Mouse (Mus musculus) T-helper 1 cell (primary cell): ENCODE data around the gene Kmt2e.

ENCODE experiments used
- in situ Hi-C: fragments of 300-600 bp; cut with MboI, MseI; formaldehyde crosslinking; loops from one replicate; pipeline ENCODE4 v1.15.1; 2025; ENCODE audit warnings: high pct_unique_total_duplicates

Kmt2e gene

DNA sequence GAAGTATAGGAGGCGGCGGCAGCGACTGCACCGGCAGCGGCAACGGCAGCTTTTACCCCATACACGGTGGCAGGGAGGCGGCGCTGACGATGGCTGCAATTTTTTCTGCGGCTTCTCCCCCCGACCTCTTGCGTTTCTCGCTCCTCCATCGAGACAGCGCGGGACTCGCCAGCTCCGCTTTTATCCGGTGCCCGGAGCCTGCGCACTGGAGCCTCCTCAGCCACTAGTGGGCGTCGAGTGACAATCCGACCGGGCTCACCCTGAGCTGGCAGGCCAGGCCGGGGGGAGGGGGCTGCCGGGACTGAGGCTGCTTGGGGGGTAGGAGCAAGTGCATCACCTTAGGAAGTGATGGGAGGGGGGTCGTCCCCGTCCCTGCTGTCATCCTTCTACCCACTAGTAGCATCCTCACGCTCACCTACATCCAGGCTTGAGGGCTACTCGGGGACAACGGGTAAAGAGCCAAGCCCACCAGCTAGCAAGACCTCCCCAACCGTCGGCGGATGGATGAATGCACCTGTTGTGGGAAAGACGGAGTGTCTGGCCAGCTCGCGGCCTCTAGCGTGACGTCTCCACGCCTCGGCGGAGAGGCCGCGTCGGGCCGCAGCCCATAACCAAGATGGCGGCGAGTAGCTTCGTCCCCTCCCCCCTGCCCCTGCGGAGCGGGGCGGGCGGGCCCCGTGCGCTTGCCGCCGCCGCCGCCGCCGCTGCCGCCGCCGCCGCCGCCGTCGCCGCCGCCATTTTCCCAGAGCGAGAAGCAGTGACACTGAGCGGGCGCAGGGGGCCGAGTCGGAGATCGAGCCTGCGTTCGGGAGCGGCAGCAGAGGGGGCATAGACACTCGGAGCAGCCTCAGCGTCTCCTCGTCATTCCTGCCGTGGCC is at the start of gene Kmt2e:
Gene Kmt2e, plus strand, starts transcription at position 722 of the 878 bp plus-strand sequence.
- in situ Hi-C loops = loop anchor here (5.0 kb wide), 1 partner anchor 963 kb away; no protein-coding TSS in a partner anchor

DNA sequence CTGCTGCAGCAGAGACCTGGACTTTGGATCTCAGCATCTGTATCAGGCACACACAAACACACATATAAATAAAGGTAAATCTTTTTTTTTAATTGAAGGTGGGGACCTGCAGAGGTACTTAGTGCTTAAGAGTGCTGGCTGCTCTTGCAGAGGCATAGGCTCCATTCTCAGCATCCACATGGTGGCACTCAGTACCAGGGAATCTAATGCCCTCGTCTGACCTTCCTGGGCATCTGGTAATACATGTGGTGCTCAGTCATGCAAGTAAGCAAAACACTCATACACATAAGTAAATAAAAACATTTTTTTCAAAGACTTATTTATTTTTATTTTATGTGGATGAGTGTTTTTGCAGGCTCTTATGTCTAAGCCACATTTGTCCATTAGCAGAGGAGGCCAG is 49.1 kb upstream of the Kmt2e start:
- in situ Hi-C loops = loop anchor here (25.0 kb wide), 1 partner anchor 1002 kb away; the partner anchor contains the start of genes Abcb8 and Atg9b

DNA sequence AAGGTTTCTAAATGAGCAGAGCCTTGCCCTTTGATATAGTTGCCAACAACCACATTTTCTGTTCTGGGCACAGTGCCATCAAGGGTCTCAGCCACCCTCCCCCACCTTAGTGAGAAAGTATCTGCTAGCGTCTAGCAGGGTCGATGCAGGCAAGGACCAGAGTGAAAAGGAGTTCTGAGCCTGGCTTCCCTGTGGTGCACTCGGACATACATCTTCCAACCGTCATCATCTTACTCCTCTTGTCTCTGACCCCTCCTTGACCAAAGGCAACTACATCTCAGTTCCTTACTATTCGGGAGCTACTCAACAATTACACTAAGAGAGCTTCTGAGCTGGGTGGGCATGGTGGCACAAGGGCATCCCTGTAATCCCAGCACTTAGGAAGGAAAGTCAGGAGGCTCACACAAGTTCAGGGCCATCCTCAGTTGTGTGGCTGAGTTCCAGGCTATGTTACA is 48.5 kb upstream of the Kmt2e start:
- in situ Hi-C loops = loop anchor here (25.0 kb wide), 1 partner anchor 1002 kb away; the partner anchor contains the start of genes Abcb8 and Atg9b

DNA sequence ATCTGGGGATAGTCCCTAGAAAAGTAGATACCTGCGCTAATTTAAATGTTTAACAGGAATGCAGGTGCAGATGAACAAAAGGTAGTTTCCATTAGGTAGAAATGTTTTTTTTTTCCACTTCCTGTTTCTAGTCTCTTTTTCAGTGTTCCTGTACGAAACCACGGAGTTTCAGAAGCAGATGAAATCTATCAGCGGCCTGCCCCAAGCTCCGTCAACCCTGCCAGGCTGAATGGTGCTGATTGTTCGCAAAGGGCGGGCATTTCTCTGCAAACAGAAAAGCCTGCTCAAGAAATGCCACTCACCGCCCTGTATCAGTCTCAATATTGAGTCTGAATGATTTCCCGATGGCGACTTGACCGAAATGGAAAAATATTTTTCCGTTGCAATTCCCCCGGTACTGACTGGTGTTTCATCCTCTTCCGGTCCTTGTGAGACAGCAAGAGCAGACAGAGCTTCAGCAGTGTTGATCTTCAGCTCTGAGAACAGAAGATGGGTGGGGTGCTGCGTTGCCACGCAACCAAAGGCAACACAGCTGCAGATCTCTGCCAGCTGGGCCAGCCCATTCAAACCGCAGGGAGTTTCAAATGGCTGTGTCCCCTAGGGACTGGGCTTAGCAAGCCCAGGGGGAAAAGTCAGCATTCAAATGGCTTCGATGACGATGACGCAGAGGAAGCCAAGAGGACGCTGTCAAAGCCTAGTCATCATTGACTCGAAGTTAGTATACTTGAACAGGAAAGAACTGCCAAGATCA is 47.5 kb upstream of the Kmt2e start:
- in situ Hi-C loops = loop anchor here (25.0 kb wide), 1 partner anchor 1001 kb away; the partner anchor contains the start of genes Abcb8 and Atg9b

DNA sequence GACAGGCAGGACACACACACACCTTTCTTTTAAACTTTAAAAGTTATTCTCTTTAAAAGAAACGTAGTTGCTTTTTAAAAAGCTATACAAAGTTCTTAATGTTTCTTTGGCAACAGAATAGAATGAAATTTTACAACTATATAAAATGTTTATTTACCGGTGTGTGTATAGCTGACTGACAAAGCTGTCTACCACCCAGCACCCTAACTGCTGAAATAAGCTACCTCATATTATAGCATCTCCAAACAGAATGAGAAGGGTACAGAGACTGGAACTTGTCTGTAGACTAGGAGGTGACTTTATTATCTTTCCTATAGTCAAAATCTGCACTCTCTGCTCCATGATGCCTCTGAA is 47.0 kb upstream of the Kmt2e start:
- in situ Hi-C loops = loop anchor here (25.0 kb wide), 1 partner anchor 1000 kb away; the partner anchor contains the start of genes Abcb8 and Atg9b

DNA sequence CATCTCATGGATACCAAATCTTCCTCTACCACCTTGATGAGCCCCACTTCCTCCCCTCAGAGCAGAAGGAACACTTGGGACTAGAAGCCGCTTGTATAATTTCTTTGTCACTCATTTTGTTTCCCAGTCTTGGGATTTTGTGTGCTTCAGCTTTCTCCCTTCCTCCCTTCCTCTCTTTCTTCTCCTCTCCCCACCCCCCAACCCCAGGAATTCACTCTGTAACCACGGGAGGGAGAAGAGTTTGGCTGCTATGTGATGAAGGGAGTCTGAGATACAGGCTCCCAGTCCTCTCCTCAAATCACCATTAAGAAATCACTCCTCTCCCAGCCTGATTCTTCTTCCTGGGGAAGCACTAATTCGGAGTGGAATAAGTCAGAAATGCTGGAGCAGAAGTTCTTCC is 46.1 kb upstream of the Kmt2e start:
- in situ Hi-C loops = loop anchor here (25.0 kb wide), 1 partner anchor 999 kb away; the partner anchor contains the start of genes Abcb8 and Atg9b

DNA sequence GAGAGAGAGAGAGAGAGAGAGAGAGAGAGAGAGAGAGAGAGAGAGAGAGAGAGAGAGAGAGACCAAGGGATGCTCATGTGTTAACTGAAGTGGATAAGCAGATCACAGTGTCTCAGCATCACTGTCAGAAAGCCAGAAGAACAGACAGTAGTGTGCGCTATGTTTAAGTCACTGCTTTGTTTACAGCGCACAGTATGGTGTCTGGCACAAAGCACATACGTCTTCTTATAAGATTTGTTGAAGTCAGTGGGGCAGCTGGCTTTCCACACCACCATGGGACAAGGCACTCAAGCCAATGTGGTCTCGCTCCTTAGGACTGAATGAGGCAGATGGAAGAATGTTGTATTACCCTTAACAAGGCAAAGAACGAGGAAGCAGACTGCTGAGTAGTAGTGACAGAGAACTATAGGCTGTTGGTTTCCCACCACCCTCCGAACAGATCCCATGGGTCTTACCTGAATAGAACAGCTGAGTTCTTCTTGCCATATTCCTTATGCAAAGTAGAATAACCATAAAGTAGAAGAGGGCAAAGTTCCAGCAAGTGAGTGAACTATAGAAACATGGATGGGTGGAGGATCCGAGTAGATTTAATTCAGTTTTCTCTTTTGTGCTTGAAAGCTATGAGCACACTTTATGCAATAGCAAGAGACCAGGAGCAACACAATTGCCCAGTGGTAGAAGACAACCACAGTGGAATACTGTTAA is 44.5 kb upstream of the Kmt2e start:
- in situ Hi-C loops = loop anchor here (25.0 kb wide), 1 partner anchor 998 kb away; the partner anchor contains the start of genes Abcb8 and Atg9b

DNA sequence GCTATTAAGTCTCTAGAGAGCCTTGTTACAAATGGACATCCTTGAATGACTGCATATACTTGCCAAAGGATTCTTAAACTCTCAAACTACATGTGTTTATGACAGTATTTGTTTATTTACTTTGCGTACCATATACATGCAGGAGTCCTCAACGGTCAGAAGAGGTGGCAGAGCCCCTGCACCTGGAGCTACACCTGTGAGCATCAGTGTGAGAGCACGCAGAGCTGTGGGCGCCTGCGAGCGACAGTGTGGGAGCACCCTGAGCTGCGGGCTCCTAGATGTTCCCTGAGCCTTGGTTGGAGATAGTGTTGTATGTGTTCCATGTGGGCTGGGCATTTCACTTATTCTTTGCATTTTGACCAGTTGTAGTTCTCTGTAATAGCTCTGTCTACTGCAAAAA is 42.5 kb upstream of the Kmt2e start:
- in situ Hi-C loops = loop anchor here (25.0 kb wide), 1 partner anchor 996 kb away; the partner anchor contains the start of genes Abcb8 and Atg9b

DNA sequence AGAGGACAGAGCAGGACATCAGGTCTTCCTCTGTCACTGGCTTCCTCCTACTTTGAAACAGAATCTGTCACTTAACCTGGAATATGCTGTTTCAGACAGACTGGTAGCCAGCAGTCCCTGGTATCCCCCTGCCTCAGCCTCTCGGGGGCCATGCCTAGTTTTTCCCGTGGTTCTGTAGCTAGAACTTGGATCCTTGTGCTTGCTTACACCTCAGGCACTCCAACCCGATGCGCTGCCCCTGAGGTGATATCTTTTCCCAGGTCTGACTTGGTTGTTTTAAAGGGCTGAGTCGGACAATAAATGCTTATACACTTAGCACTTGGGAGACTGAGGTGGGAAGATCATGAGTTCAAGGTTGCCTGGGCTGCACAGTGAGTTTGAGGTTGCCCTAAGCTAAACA is 40.4 kb upstream of the Kmt2e start:
- in situ Hi-C loops = loop anchor here (25.0 kb wide), 1 partner anchor 993 kb away; the partner anchor contains the start of genes Abcb8 and Atg9b

DNA sequence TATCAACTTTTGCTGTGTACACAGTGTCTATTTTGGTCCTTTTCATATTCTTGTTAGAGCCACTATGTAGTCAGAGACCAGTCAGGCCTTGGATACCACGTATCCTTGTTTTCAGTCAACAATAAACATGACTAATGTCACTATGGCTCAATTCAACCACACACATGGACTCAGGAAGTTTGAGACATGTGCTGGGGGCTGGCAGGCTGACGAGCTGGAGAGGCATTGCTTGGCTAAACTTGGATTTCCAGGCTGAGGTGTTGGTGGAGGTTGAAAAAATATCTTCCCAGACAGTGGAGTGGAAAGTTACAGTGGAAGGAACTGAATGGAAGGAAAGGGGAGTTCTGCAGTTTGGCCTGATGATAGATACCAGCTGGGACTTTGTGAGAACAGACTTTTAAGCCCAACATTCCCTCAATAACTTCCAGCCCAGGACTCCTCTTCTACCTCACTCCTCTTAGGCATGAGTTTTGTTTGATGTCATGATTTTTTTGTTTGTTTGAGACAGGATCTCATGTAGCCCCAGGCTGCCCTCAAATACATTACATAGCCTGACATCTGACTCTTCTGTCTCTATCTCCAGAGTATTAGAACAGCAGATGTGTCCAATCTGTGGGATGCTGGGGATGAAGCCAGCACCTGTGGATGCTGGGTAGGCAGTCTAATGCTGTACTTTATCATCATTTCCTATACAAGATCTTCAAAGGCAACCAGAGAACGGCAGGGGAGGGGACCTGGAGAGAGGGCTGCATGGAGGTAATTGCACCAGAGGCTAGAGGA is 39.7 kb upstream of the Kmt2e start:
- in situ Hi-C loops = loop anchor here (25.0 kb wide), 1 partner anchor 993 kb away; the partner anchor contains the start of genes Abcb8 and Atg9b

DNA sequence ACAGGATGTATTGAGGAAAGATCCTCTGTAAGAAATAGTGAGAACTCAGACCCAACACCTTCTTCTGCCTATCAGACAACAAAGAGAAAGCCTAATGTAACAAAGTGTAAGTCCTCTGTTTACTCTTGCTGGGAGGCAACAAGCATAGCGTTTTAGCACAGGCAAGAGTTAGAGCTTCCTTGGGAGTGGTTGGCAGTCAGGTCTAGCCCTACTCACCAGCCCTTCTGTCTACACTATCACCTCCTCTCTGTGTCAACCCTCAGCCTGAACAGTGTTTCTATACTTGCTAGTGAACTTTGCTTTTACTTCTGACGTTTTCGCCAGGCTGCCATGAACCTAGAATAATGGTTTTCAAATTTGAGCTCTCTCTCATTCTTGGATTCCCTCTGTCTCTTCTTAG is 38.5 kb upstream of the Kmt2e start:
- in situ Hi-C loops = loop anchor here (25.0 kb wide), 1 partner anchor 992 kb away; the partner anchor contains the start of genes Abcb8 and Atg9b

DNA sequence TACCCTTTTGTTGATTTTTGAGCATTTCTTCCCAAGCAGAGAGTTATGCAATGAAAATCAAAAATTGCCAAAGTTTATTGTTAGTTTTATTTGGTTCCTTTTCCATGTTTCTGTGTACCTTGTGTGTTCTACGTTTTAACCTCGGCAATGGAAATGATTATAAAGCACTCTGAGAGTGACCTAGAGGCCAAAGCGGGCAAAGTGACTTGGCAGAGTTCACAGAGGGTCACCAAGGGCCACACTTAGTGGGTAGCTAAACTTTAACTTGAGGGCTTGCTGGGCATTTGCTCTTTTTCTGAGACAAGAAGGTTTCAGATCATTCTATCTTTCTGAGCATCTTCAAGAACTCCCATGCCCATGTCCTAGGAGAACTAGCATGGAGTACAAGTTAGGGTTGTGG is 37.5 kb upstream of the Kmt2e start:
- in situ Hi-C loops = loop anchor here (25.0 kb wide), 1 partner anchor 991 kb away; the partner anchor contains the start of genes Abcb8 and Atg9b

DNA sequence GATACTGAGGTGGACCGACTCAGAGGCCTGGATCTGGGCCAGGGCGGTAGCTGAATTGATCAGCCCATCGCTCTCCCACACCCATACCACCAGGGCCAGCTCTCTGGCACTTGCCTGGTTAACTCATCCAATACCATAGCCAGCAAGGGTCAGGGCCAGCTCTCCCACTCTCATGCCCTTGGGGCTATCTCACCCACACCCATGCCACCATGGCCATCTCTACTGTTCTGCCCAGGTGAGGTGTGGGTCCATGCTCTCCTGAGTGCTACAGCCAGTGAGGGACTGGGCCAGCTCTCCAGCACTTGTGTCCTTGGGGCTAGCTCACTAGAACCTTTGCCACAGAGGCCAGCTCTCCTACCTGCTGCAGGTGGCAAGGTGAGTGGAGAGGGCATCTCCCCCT is 34.1 kb upstream of the Kmt2e start:
- in situ Hi-C loops = no loop called here

DNA sequence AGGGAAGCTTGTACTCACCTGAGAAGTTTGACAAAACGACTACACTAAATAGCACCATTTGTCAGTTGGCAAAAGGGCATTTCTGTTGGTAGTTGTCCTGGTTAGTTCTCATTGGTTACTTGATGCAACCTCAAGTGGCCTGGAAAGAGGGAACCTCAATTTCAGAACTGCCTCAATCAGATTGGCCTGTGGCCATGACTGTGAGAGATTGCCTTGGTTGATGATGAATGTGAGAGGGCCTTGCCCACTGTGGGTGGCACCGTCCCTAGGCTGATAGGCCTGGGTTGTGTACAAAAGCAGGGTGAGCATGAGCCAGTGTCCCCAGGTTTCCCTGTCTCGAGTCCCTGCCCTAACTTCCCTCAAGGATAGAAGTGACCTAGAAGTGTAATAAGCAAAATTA is 33.4 kb upstream of the Kmt2e start:
- in situ Hi-C loops = no loop called here

DNA sequence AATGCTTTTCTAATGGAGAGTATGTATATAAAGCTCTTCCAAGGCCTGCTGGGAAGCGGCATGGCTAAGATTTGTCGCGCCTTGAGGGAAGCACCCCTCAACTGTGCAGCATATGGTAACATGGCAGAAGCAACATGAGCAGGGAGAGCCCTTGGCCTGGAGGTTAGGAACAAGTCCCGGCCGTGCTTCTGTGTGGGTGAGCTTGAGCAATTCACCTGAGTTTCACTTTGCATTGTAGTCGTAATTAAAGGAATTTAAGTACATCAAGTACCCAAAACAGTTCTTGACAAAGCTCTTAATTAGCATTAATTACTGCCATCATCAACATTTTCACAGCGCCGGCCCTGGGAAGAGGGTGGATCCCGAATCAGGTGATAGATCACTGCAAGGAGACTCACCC is 32.9 kb upstream of the Kmt2e start:
- in situ Hi-C loops = no loop called here

DNA sequence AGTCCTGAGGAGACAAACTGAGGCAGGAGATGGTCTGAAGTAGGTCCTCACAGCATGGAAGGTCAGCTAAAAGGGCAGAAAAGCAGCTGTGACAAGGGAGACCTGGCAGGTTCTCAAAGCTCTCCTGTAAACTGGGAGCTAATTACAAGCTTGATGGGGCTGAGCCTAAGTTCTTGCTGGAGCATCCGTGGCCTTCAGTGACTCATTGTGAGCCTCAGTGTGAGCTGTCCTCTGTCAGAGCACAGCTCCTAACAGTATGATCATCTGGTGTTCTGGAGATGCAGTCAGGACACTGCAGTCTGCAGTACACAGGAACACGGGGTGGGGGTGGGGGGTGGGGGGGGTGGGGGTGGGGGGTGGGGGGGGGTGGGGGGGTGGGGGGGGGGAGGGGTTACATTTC is 32.2 kb upstream of the Kmt2e start:
- in situ Hi-C loops = no loop called here

DNA sequence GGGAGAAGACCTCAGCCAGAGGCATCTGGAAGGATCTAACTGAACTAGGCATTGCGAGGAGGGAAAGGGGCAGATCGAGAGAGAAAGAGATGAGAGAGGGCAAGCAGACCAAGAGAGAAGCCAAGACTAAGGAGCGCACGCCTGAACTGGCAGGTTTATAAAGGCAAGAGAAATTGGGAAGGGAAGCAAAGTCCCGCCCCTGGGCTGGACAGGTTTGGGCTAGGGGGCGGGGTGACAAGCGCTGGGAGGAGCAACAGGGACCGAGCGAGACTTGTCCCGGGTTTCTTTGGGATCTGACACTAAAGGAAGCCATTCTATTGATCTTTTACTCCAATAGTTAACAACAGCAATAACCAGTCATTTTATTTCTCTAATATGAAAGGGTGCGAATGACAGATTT is 31.1 kb upstream of the Kmt2e start:
- in situ Hi-C loops = no loop called here

DNA sequence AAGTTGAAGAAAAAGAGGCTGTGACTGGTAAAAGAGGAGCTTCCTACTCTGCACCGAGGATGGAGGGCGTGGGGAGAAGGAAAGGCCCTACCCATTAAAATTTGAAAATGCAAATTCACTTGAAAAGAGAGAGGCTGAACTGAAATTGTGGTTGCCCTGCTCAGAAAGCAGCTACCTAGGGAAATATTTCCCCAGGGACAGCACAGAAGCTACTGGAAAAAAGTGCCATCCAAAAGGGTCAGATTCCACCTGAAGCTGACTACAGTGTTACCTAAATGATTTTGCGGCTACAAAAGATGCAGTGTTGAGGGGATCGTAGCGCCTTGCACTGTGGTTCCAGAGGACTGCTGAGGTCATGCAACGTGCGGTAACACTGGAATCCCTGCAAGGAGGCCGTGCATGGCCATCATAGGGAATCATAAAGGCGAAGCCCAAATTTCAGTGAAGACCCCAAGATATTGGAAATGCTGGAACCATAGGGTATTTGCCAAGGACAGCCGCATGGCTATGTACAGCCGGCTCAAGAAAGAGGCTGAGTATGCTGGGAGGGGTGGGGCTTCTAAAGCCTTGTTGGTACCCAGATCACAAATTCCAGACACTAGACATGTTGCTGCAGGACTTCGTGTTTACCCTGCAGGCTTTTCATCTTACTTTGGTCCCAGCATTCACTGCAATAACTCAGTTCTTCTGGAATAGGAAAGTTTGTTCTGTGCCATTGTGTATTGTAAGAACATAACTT is 28.4 kb upstream of the Kmt2e start:
- in situ Hi-C loops = no loop called here

DNA sequence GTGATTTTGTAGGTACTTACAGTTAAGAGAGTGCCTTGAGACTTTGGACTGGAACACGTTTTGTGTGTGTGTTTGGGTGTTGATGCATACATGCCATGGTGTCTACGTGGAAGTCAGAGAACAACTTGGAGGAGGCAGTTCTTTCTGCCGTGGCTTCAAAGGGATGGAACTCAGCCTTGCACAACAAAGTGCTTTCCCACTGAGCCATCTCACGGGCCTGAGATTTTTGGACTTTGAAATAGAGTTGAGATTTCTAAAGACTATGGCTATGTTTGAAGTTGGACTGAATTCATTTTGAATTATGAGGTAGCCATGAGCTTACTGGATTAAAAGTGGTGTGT is 27.9 kb upstream of the Kmt2e start:
- in situ Hi-C loops = no loop called here

DNA sequence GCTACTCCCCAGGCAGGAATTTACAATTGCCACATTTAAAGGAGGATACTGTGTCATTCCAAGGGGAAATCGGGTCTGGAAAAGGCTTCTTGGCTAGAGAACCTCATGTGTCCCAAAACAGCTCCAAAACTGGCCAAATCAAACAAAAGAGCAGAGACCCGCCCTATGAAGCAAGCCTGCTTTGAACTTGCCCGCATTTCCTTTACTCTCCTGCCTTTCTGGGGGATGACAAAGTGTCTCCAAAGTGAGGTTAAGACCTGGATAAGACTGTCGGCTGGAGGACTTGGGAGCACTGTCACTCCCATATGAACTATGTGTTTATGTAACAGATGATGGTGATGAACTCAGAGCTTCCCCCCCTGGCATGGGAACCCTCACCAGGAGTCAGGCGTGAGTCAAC is 26.1 kb upstream of the Kmt2e start:
- in situ Hi-C loops = no loop called here
